Comparison of ENCODE assay signal across 16 mouse cellular contexts in genomic region chr9:22800675-22801074, GRCm38 (mm10).
A peak's percentile ranks its signal among the peaks of the same experiment; 100 is the strongest.
DNase-seq lines count a peak whose midpoint lies in the region; ATAC-seq and TF ChIP-seq lines count a peak whose summit lies in the region.
"Had no signal": no experiment of that assay in that cellular context is flagged by ENCODE, and none has a peak within 500 bp of the region (broad histone marks: within the 10 kb centered on the region; RNA-seq: fewer than 3 reads in every experiment).

No protein-coding gene starts in this region.

- DNase-seq in embryo, embryonic 10 days (ENCODE audit: low spot score) = peak; percentile 41
- no peak for DNase-seq in embryo, embryonic 9.5 days (ENCODE audit: extremely low spot score)
- peak; percentile 32 for DNase-seq in kidney, adult 11 months
- DNase-seq in lung, postnatal 0 days (ENCODE audit: low spot score) = peak; percentile 19
- DNase-seq in lung, adult 18-20 months = no peak
- DNase-seq in thymus, adult 18-20 months = no peak
- DNase-seq in thymus, postnatal 0 days (ENCODE audit: low spot score) = no peak
- DNase-seq: cerebellum, postnatal 14 days; layer of hippocampus, postnatal 36 days; left cerebral cortex, postnatal 4 days; thymus, postnatal 14 days had no signal

- 61% methylated on average over 7 of the region's 7 CpGs for WGBS in kidney, embryonic 14.5 days
- 48% methylated on average over 7 of the region's 7 CpGs for WGBS in lung, postnatal 0 days

- H3K27me3 ChIP-seq in kidney, embryonic 14.5 days (ENCODE audit: control insufficient read depth, insufficient read depth, low read length) = no peaks in the 10 kb centered on the region
- H3K27me3 ChIP-seq in lung, postnatal 0 days (replicated peaks; ENCODE audit: insufficient read depth, low read length) = no peaks in the 10 kb centered on the region
- H3K27me3 ChIP-seq: neural tube, embryonic 13.5 days; Patski had no signal

- no peak for TF ChIP-seq CTCF in lung, postnatal 0 days (IDR thresholded peaks at IDR 0.05)

- no peaks in the 10 kb centered on the region for H3K9me3 ChIP-seq in kidney, embryonic 14.5 days (ENCODE audit: control insufficient read depth, low read length)
- H3K9me3 ChIP-seq in lung, postnatal 0 days (ENCODE audit: low read length) = no peaks in the 10 kb centered on the region
- H3K9me3 ChIP-seq: neural tube, embryonic 13.5 days had no signal

- no peak; the same call in 1 of the 2 replicates for ATAC-seq in kidney, embryonic 14.5 days (ENCODE audit: low FRiP score, low TSS enrichment)
- ATAC-seq in lung, postnatal 0 days = peak; percentile 23; the same call in 1 of the 2 replicates
- ATAC-seq: hindbrain, postnatal 0 days; Patski had no signal

- H3K36me3 ChIP-seq in kidney, embryonic 14.5 days (ENCODE audit: control insufficient read depth, insufficient read depth, low read length) = no peaks in the 10 kb centered on the region
- no peaks in the 10 kb centered on the region for H3K36me3 ChIP-seq in lung, postnatal 0 days (ENCODE audit: insufficient read depth, low read length)
- H3K36me3 ChIP-seq: neural tube, embryonic 13.5 days had no signal

- no peak overlapping the region for H3K27ac ChIP-seq in kidney, embryonic 14.5 days (ENCODE audit: low read depth, low read length)
- no peak overlapping the region for H3K27ac ChIP-seq in lung, postnatal 0 days (ENCODE audit: low read length)
- H3K27ac ChIP-seq: hindbrain, postnatal 0 days; liver, embryonic 14.5 days; neural tube, embryonic 13.5 days had no signal

- H3K9ac ChIP-seq in kidney, embryonic 14.5 days (ENCODE audit: low read depth, low read length) = no peak overlapping the region
- no peak overlapping the region for H3K9ac ChIP-seq in lung, postnatal 0 days (replicated peaks; ENCODE audit: low read depth)
- H3K9ac ChIP-seq: liver, embryonic 14.5 days; neural tube, embryonic 13.5 days had no signal

- TF ChIP-seq EP300 in lung, postnatal 0 days (IDR thresholded peaks at IDR 0.05) = no peak

- H3K4me1 ChIP-seq in kidney, embryonic 14.5 days (ENCODE audit: control insufficient read depth, insufficient read depth, low read length) = no peaks in the 10 kb centered on the region
- H3K4me1 ChIP-seq in lung, postnatal 0 days (ENCODE audit: insufficient read depth, low read depth, low read length) = no peaks in the 10 kb centered on the region
- H3K4me1 ChIP-seq: neural tube, embryonic 13.5 days had no signal

- no peak overlapping the region for H3K4me2 ChIP-seq in kidney, embryonic 14.5 days (replicated peaks; ENCODE audit: low read depth, low read length)
- H3K4me2 ChIP-seq in lung, postnatal 0 days (replicated peaks; ENCODE audit: low read depth, low read length) = no peak overlapping the region
- H3K4me2 ChIP-seq: neural tube, embryonic 13.5 days had no signal

- no peak overlapping the region for H3K4me3 ChIP-seq in kidney, embryonic 14.5 days (ENCODE audit: low read length)
- no peak overlapping the region for H3K4me3 ChIP-seq in lung, postnatal 0 days (ENCODE audit: low read depth, low read length)
- H3K4me3 ChIP-seq: neural tube, embryonic 13.5 days had no signal

Comparison
In these comparisons a context has a peak if more than half of its experiments do, and no peak if none do; other contexts are left out.
1. DNase-seq: peak in embryo, embryonic 10 days (single experiment), kidney, adult 11 months (single experiment) and lung, postnatal 0 days (single experiment); none in embryo, embryonic 9.5 days (single experiment), lung, adult 18-20 months (0 of 2), thymus, adult 18-20 months (0 of 2) and thymus, postnatal 0 days (single experiment).